7 mouse cellular contexts compared by ENCODE assay signal in the genomic region with DNA sequence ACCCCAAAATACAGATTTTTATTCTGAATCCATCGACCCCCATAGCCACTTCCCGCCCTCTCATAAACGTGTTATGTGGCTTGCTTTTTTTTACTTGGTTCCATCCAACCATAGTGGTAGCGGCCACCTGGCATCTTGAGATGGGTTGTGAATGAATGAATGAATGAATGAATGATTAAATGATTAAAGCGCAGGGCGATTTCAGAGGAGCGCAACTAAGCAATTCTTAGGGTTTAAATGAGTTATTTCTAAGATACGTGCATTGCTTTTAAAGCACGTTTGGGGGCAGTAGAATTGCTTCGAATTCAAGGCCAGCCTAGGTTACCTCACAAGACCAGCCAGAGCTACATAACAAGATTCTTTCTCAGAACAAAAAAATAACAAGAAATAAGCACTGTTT. TPM values are rescaled to one million over a fixed set of nuclear protein-coding genes. Genes with fewer than 3 reads are reported as not detected.
DNase-seq lines count a peak whose midpoint lies in the region; ATAC-seq and TF ChIP-seq lines count a peak whose summit lies in the region.

No protein-coding gene starts in this region.

- no peaks in the 10 kb centered on the region for H3K9me3 ChIP-seq in forebrain, embryonic 11.5 days (ENCODE audit: control insufficient read depth, low read length)
- H3K9me3 ChIP-seq in limb, embryonic 13.5 days: no peaks in the 10 kb centered on the region

- no peaks in the 10 kb centered on the region for H3K36me3 ChIP-seq in forebrain, embryonic 11.5 days (ENCODE audit: control insufficient read depth, insufficient read depth, low read length)
- H3K36me3 ChIP-seq in limb, embryonic 13.5 days: peaks cover 16% of the 10 kb centered on the region; the same call in 1 of the 2 replicates

- no peak for TF ChIP-seq CTCF in bone marrow macrophage, adult 2 months (IDR thresholded peaks at IDR 0.05; ENCODE audit: low read depth, low read length)

- H3K27ac ChIP-seq in bone marrow macrophage, adult 2 months (ENCODE audit: insufficient read depth, low read depth, low read length): peak overlapping the region; percentile 73; the same call in 1 of the 2 replicates
- H3K27ac ChIP-seq in forebrain, embryonic 11.5 days (ENCODE audit: low read depth, low read length): peak overlapping the region; percentile 63; the same call in 1 of the 2 replicates
- peak overlapping the region; percentile 91 for H3K27ac ChIP-seq in limb, embryonic 13.5 days

- TF ChIP-seq POLR2A in bone marrow macrophage, adult 2 months (IDR thresholded peaks at IDR 0.05; ENCODE audit: borderline replicate concordance, low read depth, low read length): no peak

- WGBS in forebrain, embryonic 11.5 days: 16% methylated on average over 10 of the region's 10 CpGs
- WGBS in limb, embryonic 13.5 days: 23% methylated on average over 10 of the region's 10 CpGs

- ATAC-seq in forebrain, embryonic 11.5 days (replicated peaks; ENCODE audit: low FRiP score): peak; percentile 3; the same call in 1 of the 2 replicates
- no peak for ATAC-seq in limb, embryonic 13.5 days (ENCODE audit: low FRiP score, low read depth)

- H3K9ac ChIP-seq in forebrain, embryonic 11.5 days (ENCODE audit: low read length): peak overlapping the region; percentile 69
- H3K9ac ChIP-seq in limb, embryonic 13.5 days: peak overlapping the region; percentile 78

- no peaks in the 10 kb centered on the region for H3K4me1 ChIP-seq in bone marrow macrophage, adult 2 months (ENCODE audit: control insufficient read depth, insufficient read depth, low read length)
- H3K4me1 ChIP-seq in forebrain, embryonic 11.5 days (replicated peaks; ENCODE audit: control insufficient read depth, insufficient read depth, low read length): no peaks in the 10 kb centered on the region
- H3K4me1 ChIP-seq in limb, embryonic 13.5 days: no peaks in the 10 kb centered on the region

- no peaks in the 10 kb centered on the region; the same call in 1 of the 2 replicates for H3K27me3 ChIP-seq in forebrain, embryonic 11.5 days (ENCODE audit: control insufficient read depth, insufficient read depth, low read length)
- peaks cover 9% of the 10 kb centered on the region for H3K27me3 ChIP-seq in limb, embryonic 13.5 days

- peak; percentile 2 for DNase-seq in right cerebral cortex, adult 18-20 months
- no peak for DNase-seq in right cerebral cortex, postnatal 4 days
- DNase-seq in forebrain, embryonic 11.5 days (ENCODE audit: low spot score): no peak
- DNase-seq in retina, embryonic 14.5 days (ENCODE audit: low spot score): peak; percentile 14
- DNase-seq in urinary bladder, adult 18-20 months (ENCODE audit: low spot score in 2 of 2): no peak

- peak overlapping the region; percentile 84 for H3K4me3 ChIP-seq in bone marrow macrophage, adult 2 months (ENCODE audit: insufficient read depth, low read length)
- H3K4me3 ChIP-seq in forebrain, embryonic 11.5 days (ENCODE audit: low read depth, low read length): peak overlapping the region; percentile 54
- peak overlapping the region; percentile 58 for H3K4me3 ChIP-seq in limb, embryonic 13.5 days

- H3K4me2 ChIP-seq in forebrain, embryonic 11.5 days (ENCODE audit: low read depth, low read length, severe bottlenecking): peak overlapping the region; percentile 49
- peak overlapping the region; percentile 59 for H3K4me2 ChIP-seq in limb, embryonic 13.5 days (replicated peaks)

RNA-seq across cellular contexts. Expression of gene Cstf2, which starts 0.8 kb away (rescaled TPM):
- polyA plus RNA-seq in bone marrow macrophage, adult 2 months (2012; ENCODE audit: insufficient read depth, insufficient read length, missing spikeins): 14.7 and 16.9 TPM in 2 replicates
- 78.0 and 79.9 TPM in 2 replicates for polyA plus RNA-seq in forebrain, embryonic 11.5 days (2014; fragmentation: Nextera tagmentation; extraction: Ambion mirVana)
- 40.4 and 44.6 TPM in 2 replicates for polyA plus RNA-seq in limb, embryonic 13.5 days (2015; fragmentation: Nextera tagmentation; extraction: Ambion mirVana)

Comparison
In these comparisons a context has a peak if more than half of its experiments do, and no peak if none do; other contexts are left out.
1. DNase-seq: peak in right cerebral cortex, adult 18-20 months (single experiment) and retina, embryonic 14.5 days (single experiment); none in right cerebral cortex, postnatal 4 days (single experiment), forebrain, embryonic 11.5 days (single experiment) and urinary bladder, adult 18-20 months (0 of 2).
2. Peak in every context shown above with its lines, with median percentiles within 50 percentile points of each other: H3K27ac ChIP-seq and H3K4me3 ChIP-seq.